21 mouse cellular contexts compared by ENCODE assay signal in genomic region chr15:84706983-84707619, GRCm38 (mm10). TPM values are rescaled to one million over a fixed set of nuclear protein-coding genes. Genes with fewer than 3 reads are reported as not detected.
DNase-seq lines count a peak whose midpoint lies in the region; ATAC-seq and TF ChIP-seq lines count a peak whose summit lies in the region.
"Had no signal": no experiment of that assay in that cellular context is flagged by ENCODE, and none has a peak within 500 bp of the region (broad histone marks: within the 10 kb centered on the region; RNA-seq: fewer than 3 reads in every experiment).

No protein-coding gene starts in this region.

- no peaks in the 10 kb centered on the region for H3K9me3 ChIP-seq in liver, embryonic 11.5 days (ENCODE audit: control insufficient read depth, low read length)
- no peaks in the 10 kb centered on the region for H3K9me3 ChIP-seq in intestine, postnatal 0 days (ENCODE audit: control insufficient read depth)
- no peaks in the 10 kb centered on the region for H3K9me3 ChIP-seq in liver, embryonic 16.5 days (replicated peaks; ENCODE audit: control insufficient read depth, low read length)
- H3K9me3 ChIP-seq in neural tube, embryonic 15.5 days (replicated peaks), result 0 out of 2 replicates have a peak, but pooled peaks cover 2% of the 10 kb centered on the region
- peaks cover 5% of the 10 kb centered on the region; the same call in 1 of the 2 replicates for H3K9me3 ChIP-seq in kidney, embryonic 16.5 days (ENCODE audit: low read length)
- H3K9me3 ChIP-seq: forebrain, embryonic 12.5 days; heart, embryonic 13.5 days had no signal

- no peak overlapping the region for H3K9ac ChIP-seq in liver, adult 2 months (ENCODE audit: low read depth, low read length)
- H3K9ac ChIP-seq in liver, embryonic 11.5 days (ENCODE audit: low read depth, low read length), result no peak overlapping the region
- 0 out of 2 replicates have a peak overlapping the region, but pooled peaks have one; percentile 3 for H3K9ac ChIP-seq in intestine, postnatal 0 days (ENCODE audit: low read depth, low read length)
- H3K9ac ChIP-seq in liver, embryonic 16.5 days (ENCODE audit: low read depth, low read length), result no peak overlapping the region
- H3K9ac ChIP-seq in neural tube, embryonic 15.5 days (replicated peaks), result no peak overlapping the region
- no peak overlapping the region for H3K9ac ChIP-seq in kidney, embryonic 16.5 days (replicated peaks; ENCODE audit: low read length)
- H3K9ac ChIP-seq: embryonic facial prominence, embryonic 13.5 days; forebrain, embryonic 12.5 days; heart, embryonic 13.5 days had no signal

- no peaks in the 10 kb centered on the region for H3K79me2 ChIP-seq in liver, adult 2 months (ENCODE audit: control insufficient read depth, insufficient read depth, low read length)

- DNase-seq in liver, adult 2 months (ENCODE audit: extremely low read depth, low read depth, low spot score), result peak; percentile 15
- no peak for DNase-seq in liver, embryonic 11.5 days (ENCODE audit: low spot score)
- peak; percentile 34 for DNase-seq in A20 (ENCODE audit: low read depth, low spot score)
- DNase-seq: adrenal gland, postnatal 25 days; cerebellum, adult 18-20 months; cerebellum, adult 9-11 months; cerebellum, postnatal 36 days; gastrocnemius, postnatal 10 days; heart, adult 18-20 months; heart, postnatal 36 days had no signal

- ATAC-seq in liver, embryonic 11.5 days (replicated peaks; ENCODE audit: low FRiP score), result no peak
- peak; percentile 50 for ATAC-seq in intestine, postnatal 0 days
- peak; percentile 68 for ATAC-seq in liver, embryonic 16.5 days (ENCODE audit: low read depth)
- no peak for ATAC-seq in neural tube, embryonic 15.5 days (ENCODE audit: low FRiP score)
- no peak for ATAC-seq in kidney, embryonic 16.5 days (ENCODE audit: low FRiP score, low TSS enrichment)
- ATAC-seq in megakaryocyte, adult 5-6 weeks (ENCODE audit: poor library complexity, severe bottlenecking), result no peak
- ATAC-seq: activated CD4-positive, CD25-positive, alpha-beta regulatory T cell, adult 4 months; forebrain, embryonic 16.5 days; Patski had no signal

- TF ChIP-seq POLR2A in liver, adult 2 months (IDR thresholded peaks at IDR 0.05; ENCODE audit: extremely low read depth, insufficient read depth, low read length), result no peak

- no peak overlapping the region for H3K4me2 ChIP-seq in liver, embryonic 11.5 days
- no peak overlapping the region for H3K4me2 ChIP-seq in intestine, postnatal 0 days (replicated peaks; ENCODE audit: low read depth)
- no peak overlapping the region for H3K4me2 ChIP-seq in liver, embryonic 16.5 days (ENCODE audit: low read depth, low read length)
- no peak overlapping the region for H3K4me2 ChIP-seq in neural tube, embryonic 15.5 days
- H3K4me2 ChIP-seq in kidney, embryonic 16.5 days (replicated peaks; ENCODE audit: low read depth, low read length), result no peak overlapping the region
- H3K4me2 ChIP-seq: embryonic facial prominence, embryonic 13.5 days; forebrain, embryonic 12.5 days; heart, embryonic 13.5 days had no signal

- peaks cover 6% of the 10 kb centered on the region for H3K4me1 ChIP-seq in liver, adult 2 months (ENCODE audit: control insufficient read depth, insufficient read depth, low read length)
- no peaks in the 10 kb centered on the region for H3K4me1 ChIP-seq in liver, embryonic 11.5 days (replicated peaks; ENCODE audit: control insufficient read depth, insufficient read depth, low read length)
- no peaks in the 10 kb centered on the region for H3K4me1 ChIP-seq in intestine, postnatal 0 days (replicated peaks; ENCODE audit: control insufficient read depth, insufficient read depth, low read length)
- no peaks in the 10 kb centered on the region for H3K4me1 ChIP-seq in liver, embryonic 16.5 days (ENCODE audit: control insufficient read depth, low read depth, low read length)
- no peaks in the 10 kb centered on the region for H3K4me1 ChIP-seq in neural tube, embryonic 15.5 days
- H3K4me1 ChIP-seq in kidney, embryonic 16.5 days (ENCODE audit: insufficient read depth, low read length), result no peaks in the 10 kb centered on the region; the same call in 1 of the 2 replicates
- H3K4me1 ChIP-seq: forebrain, embryonic 12.5 days had no signal

- WGBS in liver, adult 2 months, result 52% methylated on average over 6 of the region's 6 CpGs
- WGBS in liver, embryonic 11.5 days, result 62% methylated on average over 6 of the region's 6 CpGs
- 27% methylated on average over 6 of the region's 6 CpGs for WGBS in intestine, postnatal 0 days
- 47% methylated on average over 6 of the region's 6 CpGs for WGBS in liver, embryonic 16.5 days (ENCODE audit: insufficient replicate concordance)
- WGBS in neural tube, embryonic 15.5 days, result 90% methylated on average over 6 of the region's 6 CpGs
- 64% methylated on average over 6 of the region's 6 CpGs for WGBS in kidney, embryonic 16.5 days

- H3K27ac ChIP-seq in liver, adult 2 months (replicated peaks; ENCODE audit: insufficient read depth, low read depth, low read length), result no peak overlapping the region
- no peak overlapping the region for H3K27ac ChIP-seq in liver, embryonic 11.5 days (ENCODE audit: low read depth, low read length)
- peak overlapping the region; percentile 60 for H3K27ac ChIP-seq in intestine, postnatal 0 days (ENCODE audit: low read depth, low read length)
- H3K27ac ChIP-seq in liver, embryonic 16.5 days (ENCODE audit: low read length), result no peak overlapping the region
- H3K27ac ChIP-seq in neural tube, embryonic 15.5 days (replicated peaks), result no peak overlapping the region
- H3K27ac ChIP-seq in kidney, embryonic 16.5 days (ENCODE audit: low read length), result no peak overlapping the region
- H3K27ac ChIP-seq: embryonic facial prominence, embryonic 13.5 days; forebrain, embryonic 12.5 days; heart, embryonic 13.5 days had no signal

- no peak overlapping the region for H3K4me3 ChIP-seq in liver, adult 2 months (ENCODE audit: insufficient read depth, low read depth, low read length)
- no peak overlapping the region for H3K4me3 ChIP-seq in liver, embryonic 11.5 days (ENCODE audit: low read depth, low read length)
- H3K4me3 ChIP-seq in intestine, postnatal 0 days (ENCODE audit: low read depth, low read length), result no peak overlapping the region
- no peak overlapping the region for H3K4me3 ChIP-seq in liver, embryonic 16.5 days (ENCODE audit: low read depth, low read length)
- no peak overlapping the region for H3K4me3 ChIP-seq in neural tube, embryonic 15.5 days (replicated peaks)
- no peak overlapping the region for H3K4me3 ChIP-seq in kidney, embryonic 16.5 days (ENCODE audit: low read length)
- H3K4me3 ChIP-seq: embryonic facial prominence, embryonic 13.5 days; forebrain, embryonic 12.5 days; heart, embryonic 13.5 days had no signal

- H3K36me3 ChIP-seq in liver, adult 2 months (ENCODE audit: control insufficient read depth, insufficient read depth, low read length), result no peaks in the 10 kb centered on the region
- H3K36me3 ChIP-seq in liver, embryonic 11.5 days (ENCODE audit: control insufficient read depth, insufficient read depth, low read length), result no peaks in the 10 kb centered on the region
- peaks cover 24% of the 10 kb centered on the region for H3K36me3 ChIP-seq in intestine, postnatal 0 days (ENCODE audit: control insufficient read depth, insufficient read depth)
- no peaks in the 10 kb centered on the region for H3K36me3 ChIP-seq in liver, embryonic 16.5 days (ENCODE audit: control insufficient read depth, insufficient read depth)
- H3K36me3 ChIP-seq in neural tube, embryonic 15.5 days, result peaks cover 9% of the 10 kb centered on the region
- peaks cover 4% of the 10 kb centered on the region for H3K36me3 ChIP-seq in kidney, embryonic 16.5 days (ENCODE audit: insufficient read depth, low read length)
- H3K36me3 ChIP-seq: forebrain, embryonic 12.5 days had no signal

- TF ChIP-seq CTCF in liver, adult 2 months (IDR thresholded peaks at IDR 0.05; ENCODE audit: low read depth, low read length), result no peak
- no peak for TF ChIP-seq CTCF in intestine, postnatal 0 days (IDR thresholded peaks at IDR 0.05; ENCODE audit: low read depth)

- H3K27me3 ChIP-seq in liver, adult 2 months (ENCODE audit: control insufficient read depth, insufficient read depth, low read length), result no peaks in the 10 kb centered on the region
- H3K27me3 ChIP-seq in liver, embryonic 11.5 days (replicated peaks; ENCODE audit: control insufficient read depth, insufficient read depth, low read length), result no peaks in the 10 kb centered on the region; the same call in 1 of the 2 replicates
- no peaks in the 10 kb centered on the region for H3K27me3 ChIP-seq in intestine, postnatal 0 days (replicated peaks; ENCODE audit: control insufficient read depth, insufficient read depth, low read length)
- H3K27me3 ChIP-seq in liver, embryonic 16.5 days (ENCODE audit: control insufficient read depth, insufficient read depth, low read depth, low read length), result no peaks in the 10 kb centered on the region
- 0 out of 2 replicates have a peak, but pooled peaks cover 3% of the 10 kb centered on the region for H3K27me3 ChIP-seq in neural tube, embryonic 15.5 days (replicated peaks)
- no peaks in the 10 kb centered on the region for H3K27me3 ChIP-seq in kidney, embryonic 16.5 days (ENCODE audit: insufficient read depth, low read length)
- H3K27me3 ChIP-seq: embryonic facial prominence, embryonic 13.5 days; heart, embryonic 13.5 days; Patski had no signal

RNA-seq across cellular contexts. Expression of gene Arhgap8, which starts 12.8 kb away (rescaled TPM):
- total RNA-seq in liver, adult 2 months (2014; rRNA removed), result not detected in 2 replicates
- 0.20 TPM in 1 of 2 replicates, not detected in the other for polyA plus RNA-seq in liver, adult 2 months (2012; rRNA removed)
- 0.93 and 1.3 TPM in 2 replicates for polyA plus RNA-seq in liver, embryonic 11.5 days (2014; fragmentation: Nextera tagmentation; extraction: Ambion mirVana)
- polyA plus RNA-seq in intestine, postnatal 0 days (2015; fragmentation: Nextera tagmentation; extraction: Ambion mirVana), result 10.6 and 11.2 TPM in 2 replicates
- 0.33 and 0.63 TPM in 2 replicates for polyA plus RNA-seq in liver, embryonic 16.5 days (2015; fragmentation: Nextera tagmentation; extraction: Ambion mirVana)
- polyA plus RNA-seq in neural tube, embryonic 15.5 days (2015; fragmentation: Nextera tagmentation; extraction: Ambion mirVana), result 2.0 and 10.0 TPM in 2 replicates
- 12.3 and 13.8 TPM in 2 replicates for polyA plus RNA-seq in kidney, embryonic 16.5 days (2015; fragmentation: Nextera tagmentation; extraction: Ambion mirVana)
- not detected in 2 replicates for total RNA-seq in megakaryocyte, adult 5-6 weeks (2015)
- not detected in 2 replicates for total RNA-seq in megakaryocyte, adult 5-6 weeks (2017)
- total RNA-seq: gastrocnemius, postnatal 10 days had no signal
- polyA plus RNA-seq: activated CD4-positive, CD25-positive, alpha-beta regulatory T cell, adult 4 months had no signal

RNA-seq across cellular contexts. Expression of gene Prr5, which starts 37.7 kb away (rescaled TPM):
- total RNA-seq in liver, adult 2 months (2014; rRNA removed), result 2.2 and 2.6 TPM in 2 replicates
- polyA plus RNA-seq in liver, adult 2 months (2012; rRNA removed), result 9.4 and 10.6 TPM in 2 replicates
- polyA plus RNA-seq in liver, embryonic 11.5 days (2014; fragmentation: Nextera tagmentation; extraction: Ambion mirVana), result 17.7 and 20.4 TPM in 2 replicates
- polyA plus RNA-seq in intestine, postnatal 0 days (2015; fragmentation: Nextera tagmentation; extraction: Ambion mirVana), result 68.5 and 83.0 TPM in 2 replicates
- 4.5 and 5.2 TPM in 2 replicates for polyA plus RNA-seq in liver, embryonic 16.5 days (2015; fragmentation: Nextera tagmentation; extraction: Ambion mirVana)
- polyA plus RNA-seq in neural tube, embryonic 15.5 days (2015; fragmentation: Nextera tagmentation; extraction: Ambion mirVana), result 29.3 and 33.6 TPM in 2 replicates
- polyA plus RNA-seq in kidney, embryonic 16.5 days (2015; fragmentation: Nextera tagmentation; extraction: Ambion mirVana), result 43.4 and 44.1 TPM in 2 replicates
- total RNA-seq in megakaryocyte, adult 5-6 weeks (2015), result 5.6 and 6.4 TPM in 2 replicates
- 4.4 and 5.4 TPM in 2 replicates for total RNA-seq in megakaryocyte, adult 5-6 weeks (2017)
- polyA plus RNA-seq: activated CD4-positive, CD25-positive, alpha-beta regulatory T cell, adult 4 months had no signal

Comparison
In these comparisons a context has a peak if more than half of its experiments do, and no peak if none do; other contexts are left out.
1. ATAC-seq: peak in intestine, postnatal 0 days (single experiment) and liver, embryonic 16.5 days (single experiment); none in liver, embryonic 11.5 days (single experiment), neural tube, embryonic 15.5 days (single experiment), kidney, embryonic 16.5 days (single experiment) and megakaryocyte, adult 5-6 weeks (single experiment).